Mouse (Mus musculus): ENCODE measurements around the gene March8. TPM values are rescaled to one million over a fixed set of nuclear protein-coding genes. Genes with fewer than 3 reads are reported as not detected.

The March8 gene
- total and polyA plus RNA-seq, 3 experiments, result 22.7 to 24.9 TPM; not detected in 1

DNA sequence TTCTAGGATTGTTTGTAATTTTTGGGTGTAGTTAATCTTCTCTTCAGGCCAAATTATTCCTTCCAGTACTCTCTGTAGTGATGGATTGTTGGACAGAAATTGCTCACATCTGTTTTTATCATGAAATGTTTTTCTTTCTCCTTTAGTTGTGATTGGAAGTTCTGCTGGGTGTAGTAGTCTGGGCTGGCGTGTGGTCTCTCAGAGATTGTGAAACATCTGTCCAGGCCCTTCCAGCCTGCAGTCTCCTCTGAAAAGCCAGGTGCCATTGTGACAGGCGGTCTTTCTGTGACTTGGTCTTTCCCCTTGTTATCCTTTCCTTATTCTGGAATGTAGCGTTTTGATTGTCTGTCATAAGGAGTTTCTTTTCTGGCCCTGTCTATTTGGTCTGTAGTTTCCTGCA lies 18.6 kb upstream of the March8 start:
- Histone ChIP-seq H3K9ac (ENCODE audit: control insufficient read depth, low read depth, low read length, poor library complexity, severe bottlenecking) (no peak overlapping the region), H3K9me3 (replicated peaks; ENCODE audit: insufficient read depth, low read length) (no peaks in the 10 kb centered on the region), H3K4me3 (ENCODE audit: control insufficient read depth in 1 of 2, insufficient read depth in 1 of 2, low read depth in 2 of 2, low read length in 2 of 2) (no peak overlapping the region), H3K4me1 (ENCODE audit: control insufficient read depth in 1 of 2, insufficient read depth in 2 of 2, low read length in 2 of 2) (no peaks in the 10 kb centered on the region), H3K27ac (ENCODE audit: control insufficient read depth, low read depth, low read length) (no peak overlapping the region), H3K27me3 (ENCODE audit: control insufficient read depth in 1 of 2, insufficient read depth in 2 of 2, low read length in 2 of 2) (no peaks in the 10 kb centered on the region), H3K36me3 (ENCODE audit: control insufficient read depth in 1 of 2, insufficient read depth in 2 of 2, low read length in 2 of 2) (no peaks in the 10 kb centered on the region), H3K79me2 (ENCODE audit: control insufficient read depth, insufficient read depth, low read length, poor library complexity) (no peaks in the 10 kb centered on the region)
- TF ChIP-seq CHD1 (IDR thresholded peaks at IDR 0.05; ENCODE audit: low read depth, low read length) (no peak), MYB (IDR thresholded peaks at IDR 0.05; ENCODE audit: low read depth, low read length) (no peak), GABPA (IDR thresholded peaks at IDR 0.05; ENCODE audit: low read depth, low read length) (no peak), MXI1 (IDR thresholded peaks at IDR 0.05; ENCODE audit: low read depth, low read length) (no peak), RCOR1 (IDR thresholded peaks at IDR 0.05; ENCODE audit: low read depth, low read length) (no peak), MYC (IDR thresholded peaks at IDR 0.05; ENCODE audit: low read depth, low read length) (no peak), NRF1 (IDR thresholded peaks at IDR 0.05; ENCODE audit: insufficient read depth, low read depth, low read length, poor library complexity, severe bottlenecking) (no peak), POLR2A (IDR thresholded peaks at IDR 0.05; ENCODE audit: control insufficient read depth in 1 of 2, insufficient read depth in 1 of 2, low read depth in 1 of 2, low read length in 2 of 2, poor library complexity in 1 of 2) (no peak), KAT2A (conservative IDR thresholded peaks at IDR 0.05; ENCODE audit: low read depth, low read length) (no peak), CTCF (IDR thresholded peaks at IDR 0.05 in 2 of 3, conservative IDR thresholded peaks at IDR 0.05 in 1 of 3; ENCODE audit: control insufficient read depth in 1 of 3, insufficient read depth in 1 of 3, low read depth in 2 of 3, low read length in 3 of 3, poor library complexity in 1 of 3, severe bottlenecking in 1 of 3) (no peak), CHD2 (IDR thresholded peaks at IDR 0.05; ENCODE audit: low read length) (no peak), UBTF (IDR thresholded peaks at IDR 0.05; ENCODE audit: borderline replicate concordance, insufficient read depth, low read depth, low read length) (no peak)
- DNase-seq (ENCODE audit: low read depth, low spot score), result no peak

- H3K9me3 ChIP-seq (replicated peaks; ENCODE audit: insufficient read depth, low read length), result no peaks in the 10 kb centered on the region
- no peak overlapping the region for H3K4me3 ChIP-seq (ENCODE audit: control insufficient read depth in 1 of 2, insufficient read depth in 1 of 2, low read depth in 2 of 2, low read length in 2 of 2)
- no peak for DNase-seq (ENCODE audit: low read depth, low spot score)
- H3K27ac ChIP-seq (ENCODE audit: control insufficient read depth, low read depth, low read length), result no peak overlapping the region
- H3K36me3 ChIP-seq (ENCODE audit: control insufficient read depth in 1 of 2, insufficient read depth in 2 of 2, low read length in 2 of 2), result no peaks in the 10 kb centered on the region
- no peaks in the 10 kb centered on the region for H3K27me3 ChIP-seq (ENCODE audit: control insufficient read depth in 1 of 2, insufficient read depth in 2 of 2, low read length in 2 of 2)
- H3K4me1 ChIP-seq (ENCODE audit: control insufficient read depth in 1 of 2, insufficient read depth in 2 of 2, low read length in 2 of 2), result no peaks in the 10 kb centered on the region
- H3K79me2 ChIP-seq (ENCODE audit: control insufficient read depth, insufficient read depth, low read length, poor library complexity), result no peaks in the 10 kb centered on the region
- no peak overlapping the region for H3K9ac ChIP-seq (ENCODE audit: control insufficient read depth, low read depth, low read length, poor library complexity, severe bottlenecking)
- TF ChIP-seq CTCF (IDR thresholded peaks at IDR 0.05 in 2 of 3, conservative IDR thresholded peaks at IDR 0.05 in 1 of 3; ENCODE audit: control insufficient read depth in 1 of 3, insufficient read depth in 1 of 3, low read depth in 2 of 3, low read length in 3 of 3, poor library complexity in 1 of 3, severe bottlenecking in 1 of 3), result no peak
- TF ChIP-seq ZNF384 (IDR thresholded peaks at IDR 0.05; ENCODE audit: low read depth, low read length), result no peak
- no peak for TF ChIP-seq JUND (IDR thresholded peaks at IDR 0.05; ENCODE audit: low read depth, low read length)
- no peak for TF ChIP-seq UBTF (IDR thresholded peaks at IDR 0.05; ENCODE audit: borderline replicate concordance, insufficient read depth, low read depth, low read length)
- TF ChIP-seq NRF1 (IDR thresholded peaks at IDR 0.05; ENCODE audit: insufficient read depth, low read depth, low read length, poor library complexity, severe bottlenecking), result no peak
Measured at GRCm38 (mm10) chr6:116326641-116327040, 11.2 kb upstream of the March8 start.

- Histone ChIP-seq H3K4me3 (ENCODE audit: control insufficient read depth in 1 of 2, insufficient read depth in 1 of 2, low read depth in 2 of 2, low read length in 2 of 2) (no peak overlapping the region), H3K27me3 (ENCODE audit: control insufficient read depth in 1 of 2, insufficient read depth in 2 of 2, low read length in 2 of 2) (no peaks in the 10 kb centered on the region), H3K27ac (ENCODE audit: control insufficient read depth, low read depth, low read length) (no peak overlapping the region), H3K9ac (ENCODE audit: control insufficient read depth, low read depth, low read length, poor library complexity, severe bottlenecking) (no peak overlapping the region), H3K9me3 (replicated peaks; ENCODE audit: insufficient read depth, low read length) (no peaks in the 10 kb centered on the region), H3K4me1 (ENCODE audit: control insufficient read depth in 1 of 2, insufficient read depth in 2 of 2, low read length in 2 of 2) (no peaks in the 10 kb centered on the region), H3K36me3 (ENCODE audit: control insufficient read depth in 1 of 2, insufficient read depth in 2 of 2, low read length in 2 of 2) (no peaks in the 10 kb centered on the region), H3K79me2 (ENCODE audit: control insufficient read depth, insufficient read depth, low read length, poor library complexity) (no peaks in the 10 kb centered on the region)
- TF ChIP-seq SMC3 (IDR thresholded peaks at IDR 0.05; ENCODE audit: low read depth, low read length) (no peak), USF1 (IDR thresholded peaks at IDR 0.05; ENCODE audit: low read depth, low read length) (no peak), MEF2A (IDR thresholded peaks at IDR 0.05; ENCODE audit: extremely low read depth, insufficient replicate concordance, low read depth, low read length, poor library complexity, severe bottlenecking) (no peak), ZMIZ1 (IDR thresholded peaks at IDR 0.05; ENCODE audit: low read depth, low read length) (no peak), CHD1 (IDR thresholded peaks at IDR 0.05; ENCODE audit: low read depth, low read length) (no peak), CHD2 (IDR thresholded peaks at IDR 0.05; ENCODE audit: low read length) (no peak), MAFK (IDR thresholded peaks at IDR 0.05; ENCODE audit: borderline replicate concordance, low read depth, low read length) (no peak), GABPA (IDR thresholded peaks at IDR 0.05; ENCODE audit: low read depth, low read length) (no peak), MYB (IDR thresholded peaks at IDR 0.05; ENCODE audit: low read depth, low read length) (no peak)
- DNase-seq (ENCODE audit: low read depth, low spot score), result no peak
Measured at GRCm38 (mm10) chr6:116331396-116331795, 6.4 kb upstream of the March8 start.

Measured in MEL (cell line).